ENCODE assay signal across 11 mouse cellular contexts in the genomic region with DNA sequence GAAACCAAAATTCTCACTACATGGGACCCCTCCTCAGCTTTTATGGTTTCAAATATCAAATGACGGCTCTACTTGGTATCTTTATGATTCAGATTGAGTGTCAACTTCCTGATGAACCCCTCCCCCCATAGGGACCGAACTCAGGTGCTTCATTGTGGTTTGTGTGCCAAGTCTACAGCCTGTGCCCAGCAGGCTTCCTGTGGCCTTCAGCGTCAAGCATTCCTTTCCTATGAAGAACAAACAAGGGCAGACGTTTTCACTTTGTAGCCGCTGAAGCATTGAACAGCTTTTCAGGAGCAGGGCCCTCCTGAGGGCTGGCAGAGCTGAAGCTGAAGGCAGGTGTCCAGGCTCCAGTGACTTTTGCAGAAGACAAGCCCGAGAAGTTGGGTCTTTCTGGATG. TPM values are rescaled to one million over a fixed set of nuclear protein-coding genes. Genes with fewer than 3 reads are reported as not detected.
DNase-seq lines count a peak whose midpoint lies in the region; ATAC-seq lines count a peak whose summit lies in the region.
"Had no signal": no experiment of that assay in that cellular context is flagged by ENCODE, and none has a peak within 500 bp of the region (broad histone marks: within the 10 kb centered on the region; RNA-seq: fewer than 3 reads in every experiment).

No protein-coding gene starts in this region.

- H3K36me3 ChIP-seq in embryonic facial prominence, embryonic 13.5 days, result peaks cover 31% of the 10 kb centered on the region
- peaks cover 37% of the 10 kb centered on the region for H3K36me3 ChIP-seq in embryonic facial prominence, embryonic 10.5 days (replicated peaks)

- H3K9me3 ChIP-seq in embryonic facial prominence, embryonic 13.5 days, result no peaks in the 10 kb centered on the region
- H3K9me3 ChIP-seq in embryonic facial prominence, embryonic 10.5 days, result no peaks in the 10 kb centered on the region
- H3K9me3 ChIP-seq: liver, embryonic 13.5 days; midbrain, embryonic 12.5 days had no signal

- ATAC-seq in embryonic facial prominence, embryonic 13.5 days (ENCODE audit: insufficient number of reproducible peaks, insufficient read depth, low FRiP score, low TSS enrichment, low read depth), result no peak
- ATAC-seq: inflammation-experienced regulatory T-cells, adult 6 months had no signal

- H3K9ac ChIP-seq in embryonic facial prominence, embryonic 13.5 days, result 0 out of 2 replicates have a peak overlapping the region, but pooled peaks have one; percentile 11
- H3K9ac ChIP-seq: liver, embryonic 13.5 days; midbrain, embryonic 12.5 days had no signal

- no peak for DNase-seq in embryonic facial prominence, embryonic 10.5 days (ENCODE audit: low spot score)
- peak; percentile 23 for DNase-seq in kidney, postnatal 10 days
- DNase-seq in kidney, postnatal 4 days, result no peak
- peak; percentile 24 for DNase-seq in brain, adult 2 months (ENCODE audit: low read depth, low spot score)
- peak; percentile 51 for DNase-seq in lung, postnatal 36 days
- no peak for DNase-seq in spleen, postnatal 36 days (ENCODE audit: low spot score in 2 of 2)
- DNase-seq: liver, embryonic 13.5 days; thymus, postnatal 36 days had no signal

- no peak overlapping the region for H3K4me2 ChIP-seq in embryonic facial prominence, embryonic 13.5 days
- H3K4me2 ChIP-seq: liver, embryonic 13.5 days; midbrain, embryonic 12.5 days had no signal

- peaks cover 9% of the 10 kb centered on the region for H3K4me1 ChIP-seq in embryonic facial prominence, embryonic 13.5 days
- H3K4me1 ChIP-seq in embryonic facial prominence, embryonic 10.5 days, result peaks cover 25% of the 10 kb centered on the region

- no peaks in the 10 kb centered on the region for H3K27me3 ChIP-seq in embryonic facial prominence, embryonic 13.5 days
- no peaks in the 10 kb centered on the region for H3K27me3 ChIP-seq in embryonic facial prominence, embryonic 10.5 days (replicated peaks; ENCODE audit: low read depth, poor library complexity, severe bottlenecking)
- H3K27me3 ChIP-seq: midbrain, embryonic 12.5 days had no signal

- 50% methylated on average over 6 of the region's 6 CpGs for WGBS in embryonic facial prominence, embryonic 13.5 days
- 64% methylated on average over 6 of the region's 6 CpGs for WGBS in embryonic facial prominence, embryonic 10.5 days

- H3K27ac ChIP-seq in embryonic facial prominence, embryonic 13.5 days, result no peak overlapping the region
- H3K27ac ChIP-seq in embryonic facial prominence, embryonic 10.5 days (replicated peaks), result no peak overlapping the region
- H3K27ac ChIP-seq: liver, embryonic 13.5 days; midbrain, embryonic 12.5 days had no signal

- H3K4me3 ChIP-seq in embryonic facial prominence, embryonic 13.5 days, result no peak overlapping the region
- H3K4me3 ChIP-seq in embryonic facial prominence, embryonic 10.5 days, result no peak overlapping the region
- H3K4me3 ChIP-seq: liver, embryonic 13.5 days; midbrain, embryonic 12.5 days had no signal

RNA-seq across cellular contexts. Expression of a gene that starts 9.6 kb away (rescaled TPM):
- 64.1 and 69.4 TPM in 2 replicates for polyA plus RNA-seq in embryonic facial prominence, embryonic 13.5 days (2015; fragmentation: Nextera tagmentation; extraction: Ambion mirVana)
- 60.4 and 71.7 TPM in 2 replicates for polyA plus RNA-seq in embryonic facial prominence, embryonic 10.5 days (2016; fragmentation: Nextera tagmentation; extraction: Ambion mirVana)

Comparison
In these comparisons a context has a peak if more than half of its experiments do, and no peak if none do; other contexts are left out.
1. DNase-seq: peak in kidney, postnatal 10 days (single experiment), brain, adult 2 months (single experiment) and lung, postnatal 36 days (single experiment); none in embryonic facial prominence, embryonic 10.5 days (single experiment), kidney, postnatal 4 days (0 of 2) and spleen, postnatal 36 days (0 of 2).